Mouse (Mus musculus) myocyte (in vitro differentiated cells): Measurements from ENCODE around the gene Krtap1-3. TPM values are rescaled to one million over a fixed set of nuclear protein-coding genes. Genes with fewer than 3 reads are reported as not detected.

Experiments
- H3K27me3 ChIP-seq: one replicate; pipeline ENCODE4 v1.6.1; 2011; ENCODE audit not compliant: control insufficient read depth, insufficient read depth, insufficient read length
- H3K36me3 ChIP-seq: one replicate; pipeline ENCODE4 v1.6.1; 2011; ENCODE audit not compliant: control insufficient read depth, insufficient read depth
- H3K4me2 ChIP-seq: one replicate; pipeline ENCODE4 v1.6.1; 2011; ENCODE audit warnings: low read depth, control low read depth
- H3K4me3 ChIP-seq: one replicate; pipeline ENCODE4 v1.5.1; 2011; ENCODE audit warnings: mild to moderate bottlenecking, control low read depth, moderate library complexity
- H3K79me2 ChIP-seq: one replicate; pipeline ENCODE4 v1.6.1; 2011; ENCODE audit not compliant: control insufficient read depth, insufficient read depth
- H3ac ChIP-seq: one replicate; pipeline ENCODE4 v1.6.1; 2011; ENCODE audit not compliant: control insufficient read depth, insufficient read length
- CEBPB ChIP-seq: IDR thresholded peaks from 2 replicates; pipeline ENCODE4 v1.6.1; 2011; ENCODE audit warnings: mild to moderate bottlenecking, moderate library complexity; ENCODE audit not compliant: poor library complexity, insufficient read depth, severe bottlenecking
- E2F4 ChIP-seq: IDR thresholded peaks from one replicate; pipeline ENCODE4 v1.6.1; 2011; ENCODE audit warnings: mild to moderate bottlenecking, control low read depth, moderate library complexity; ENCODE audit not compliant: insufficient read depth
- MAX ChIP-seq: IDR thresholded peaks from one replicate; pipeline ENCODE4 v1.6.1; 2011; ENCODE audit warnings: low read depth, mild to moderate bottlenecking, control low read depth
- MYOD1 ChIP-seq, 3 experiments: IDR thresholded peaks; one replicate each; pipeline ENCODE4 v1.6.1; 2011; ENCODE audit warnings: control low read depth in 2 of 3, low read depth in 2 of 3, mild to moderate bottlenecking in 2 of 3, moderate library complexity in 1 of 3; ENCODE audit not compliant: insufficient read length in 2 of 3, control insufficient read depth in 1 of 3
- MYOG ChIP-seq, 3 experiments: IDR thresholded peaks; one replicate each; pipeline ENCODE4 v1.6.1; 2011; ENCODE audit warnings: control low read depth in 2 of 3, low read depth in 2 of 3, mild to moderate bottlenecking in 2 of 3; ENCODE audit not compliant: insufficient read length in 2 of 3, control insufficient read depth in 1 of 3, insufficient read depth in 1 of 3
- POLR2A ChIP-seq: IDR thresholded peaks from one replicate; pipeline ENCODE4 v1.6.1; 2011; ENCODE audit warnings: low read depth, mild to moderate bottlenecking, control low read depth, moderate library complexity; ENCODE audit not compliant: insufficient read length
- POLR2AphosphoS2 ChIP-seq: IDR thresholded peaks from one replicate; pipeline ENCODE4 v1.6.1; 2011; ENCODE audit warnings: low read depth, control low read depth; ENCODE audit not compliant: insufficient read length
- REST ChIP-seq: IDR thresholded peaks from one replicate; pipeline ENCODE4 v1.6.1; 2011; ENCODE audit warnings: mild to moderate bottlenecking, control low read depth, moderate library complexity; ENCODE audit not compliant: insufficient read depth, insufficient read length
- SRF ChIP-seq: IDR thresholded peaks from one replicate; pipeline ENCODE4 v1.6.1; 2011; ENCODE audit warnings: low read depth; ENCODE audit not compliant: control insufficient read depth, insufficient read length
- TCF12 ChIP-seq: IDR thresholded peaks from one replicate; pipeline ENCODE4 v1.6.1; 2011; ENCODE audit warnings: mild to moderate bottlenecking, control low read depth; ENCODE audit not compliant: poor library complexity, insufficient read depth, severe bottlenecking
- TCF3 ChIP-seq: IDR thresholded peaks from one replicate; pipeline ENCODE4 v1.6.1; 2011; ENCODE audit warnings: low read depth, control low read depth; ENCODE audit not compliant: insufficient read length
- USF1 ChIP-seq: IDR thresholded peaks from one replicate; pipeline ENCODE4 v1.6.1; 2011; ENCODE audit warnings: low read depth, mild to moderate bottlenecking, control low read depth, moderate library complexity
- polyA plus RNA-seq: library from polyadenylated mRNA; unstranded; fragments of >200 nt; fragmentation: generic; extraction: Trizol; gene quantifications from one replicate; pipeline ENCODE4 v1.2.1, GENCODE M21; 2012; ENCODE audit warnings: missing spikeins

Krtap1-3 gene
- polyA plus RNA-seq = not detected

GRCm38 (mm10) chr11:99590981-99591380, at the start of gene Krtap1-3:
Krtap1-3 (minus strand) TSS chr11:99591339.
- H3K36me3 ChIP-seq = no peaks in the 10 kb centered on the region
- no peaks in the 10 kb centered on the region for H3K27me3 ChIP-seq
- H3ac ChIP-seq = no peak within 1 kb of the TSS
- H3K4me3 ChIP-seq = no peak within 1 kb of the TSS
- TF ChIP-seq POLR2A = no peak
- no peak for TF ChIP-seq POLR2AphosphoS2
- TF ChIP-seq TCF3 = peak; percentile 81
- TF ChIP-seq MYOG (IDR thresholded peaks at IDR 0.05; ENCODE audit: control insufficient read depth in 1 of 3, insufficient read depth in 1 of 3, insufficient read length in 2 of 3, low read depth in 2 of 3) = peak in 2 of 3 experiments; percentile 28 to 65
- peak in 2 of 3 experiments; percentile 69 to 75 for TF ChIP-seq MYOD1 (IDR thresholded peaks at IDR 0.05; ENCODE audit: control insufficient read depth in 1 of 3, insufficient read length in 2 of 3, low read depth in 2 of 3)
- TF ChIP-seq CEBPB = no peak
- no peak for TF ChIP-seq TCF12
- no peak for TF ChIP-seq USF1
- TF ChIP-seq SRF = no peak
- no peak within 1 kb of the TSS for H3K4me2 ChIP-seq
- H3K79me2 ChIP-seq = no peaks in the 10 kb centered on the region

GRCm38 (mm10) chr11:99640926-99641325, 49.8 kb upstream of the Krtap1-3 start:
- no peaks in the 10 kb centered on the region for H3K36me3 ChIP-seq
- no peak overlapping the region for H3K4me2 ChIP-seq
- H3K27me3 ChIP-seq = no peaks in the 10 kb centered on the region
- H3ac ChIP-seq = no peak overlapping the region
- TF ChIP-seq MYOD1 (IDR thresholded peaks at IDR 0.05; ENCODE audit: control insufficient read depth in 1 of 3, insufficient read length in 2 of 3, low read depth in 2 of 3) = no peak
- no peaks in the 10 kb centered on the region for H3K79me2 ChIP-seq
- H3K4me3 ChIP-seq = no peak overlapping the region

GRCm38 (mm10) chr11:99637086-99637485, 45.9 kb upstream of the Krtap1-3 start:
- no peaks in the 10 kb centered on the region for H3K27me3 ChIP-seq
- no peaks in the 10 kb centered on the region for H3K79me2 ChIP-seq
- no peaks in the 10 kb centered on the region for H3K36me3 ChIP-seq
- no peak overlapping the region for H3K4me2 ChIP-seq
- TF ChIP-seq REST = no peak
- no peak overlapping the region for H3K4me3 ChIP-seq
- no peak overlapping the region for H3ac ChIP-seq

GRCm38 (mm10) chr11:99634653-99635134, 43.6 kb upstream of the Krtap1-3 start, which contains the start of gene Krtap4-2:
Krtap4-2 (minus strand) TSS chr11:99635084.
- TF ChIP-seq MYOD1 (IDR thresholded peaks at IDR 0.05; ENCODE audit: control insufficient read depth in 1 of 3, insufficient read length in 2 of 3, low read depth in 2 of 3) (peak in 2 of 3 experiments; percentile 62 to 71), POLR2AphosphoS2 (no peak), MYOG (IDR thresholded peaks at IDR 0.05; ENCODE audit: control insufficient read depth in 1 of 3, insufficient read depth in 1 of 3, insufficient read length in 2 of 3, low read depth in 2 of 3) (peak in 2 of 3 experiments; percentile 38 to 61), TCF3 (peak; percentile 55), SRF (no peak), TCF12 (peak; percentile 24), MAX (no peak)
- H3ac ChIP-seq = no peak within 1 kb of the TSS
- H3K36me3 ChIP-seq = no peaks in the 10 kb centered on the region
- H3K79me2 ChIP-seq = no peaks in the 10 kb centered on the region
- H3K4me2 ChIP-seq = no peak within 1 kb of the TSS
- H3K4me3 ChIP-seq = no peak within 1 kb of the TSS
- no peaks in the 10 kb centered on the region for H3K27me3 ChIP-seq

DNA sequence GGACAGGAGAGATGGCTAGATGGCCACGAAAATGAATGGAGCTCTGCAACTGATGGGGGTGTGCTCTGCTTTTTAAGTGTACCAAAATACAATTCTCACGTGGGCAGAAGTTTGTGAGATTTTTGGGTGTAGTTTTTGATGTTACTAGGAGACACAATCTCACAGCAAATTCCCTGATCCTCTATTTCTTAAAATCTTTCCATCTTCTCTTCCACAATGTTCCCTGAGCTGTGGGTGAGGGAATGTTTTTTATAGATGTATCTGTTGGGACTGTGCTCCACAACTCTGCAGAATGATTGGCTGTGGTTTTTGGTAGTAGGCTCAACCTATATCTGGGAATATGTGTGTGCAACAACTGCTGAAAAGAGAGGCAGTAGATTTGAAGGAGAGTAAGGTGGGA, 42.2 kb upstream of the Krtap1-3 start:
- no peaks in the 10 kb centered on the region for H3K79me2 ChIP-seq
- H3K4me3 ChIP-seq = no peak overlapping the region
- no peaks in the 10 kb centered on the region for H3K27me3 ChIP-seq
- no peak overlapping the region for H3ac ChIP-seq
- H3K36me3 ChIP-seq = no peaks in the 10 kb centered on the region
- TF ChIP-seq REST (no peak), E2F4 (no peak), MYOD1 (IDR thresholded peaks at IDR 0.05; ENCODE audit: control insufficient read depth in 1 of 3, insufficient read length in 2 of 3, low read depth in 2 of 3) (no peak), USF1 (no peak), POLR2AphosphoS2 (no peak), TCF3 (no peak), CEBPB (no peak), MYOG (IDR thresholded peaks at IDR 0.05; ENCODE audit: control insufficient read depth in 1 of 3, insufficient read depth in 1 of 3, insufficient read length in 2 of 3, low read depth in 2 of 3) (no peak), SRF (no peak), TCF12 (no peak), MAX (no peak), POLR2A (no peak)
- no peak overlapping the region for H3K4me2 ChIP-seq
